Mouse (Mus musculus) embryo, embryonic 11.5 days (tissue): ENCODE data around the gene Olfr785.
"Not testable (repeated sequence)": the region's sequence is repeated elsewhere in the genome, so short reads cannot be mapped to it uniquely, and the experiment has no call there.

Experiments
- DNase-seq: peaks from one replicate; pipeline ENCODE4 v3.0.0-alpha.2; 2012; ENCODE audit warnings: low read depth, low spot score

Gene Olfr785

DNA sequence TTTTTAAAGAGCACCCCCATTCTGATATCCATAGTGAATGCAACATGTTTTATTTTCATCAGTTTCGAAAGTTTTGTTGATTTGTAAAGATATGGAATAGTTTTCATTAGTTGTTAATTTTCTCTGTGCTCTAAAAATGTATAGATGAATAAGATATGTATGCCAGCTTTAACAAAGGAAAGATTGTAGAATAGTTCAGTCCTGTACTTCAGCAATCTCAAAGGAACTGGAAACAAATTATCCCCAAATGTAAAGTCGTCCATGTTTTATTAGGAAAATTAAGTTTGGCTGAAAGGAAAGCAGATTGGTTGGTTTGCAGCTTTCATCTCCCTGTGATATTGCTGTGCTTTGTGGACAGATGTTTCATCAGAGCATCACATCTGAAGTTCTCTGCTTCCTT is at the start of gene Olfr785:
Gene Olfr785, plus strand, starts transcription at position 301 of the 400 bp plus-strand sequence.
- no peak for DNase-seq

DNA sequence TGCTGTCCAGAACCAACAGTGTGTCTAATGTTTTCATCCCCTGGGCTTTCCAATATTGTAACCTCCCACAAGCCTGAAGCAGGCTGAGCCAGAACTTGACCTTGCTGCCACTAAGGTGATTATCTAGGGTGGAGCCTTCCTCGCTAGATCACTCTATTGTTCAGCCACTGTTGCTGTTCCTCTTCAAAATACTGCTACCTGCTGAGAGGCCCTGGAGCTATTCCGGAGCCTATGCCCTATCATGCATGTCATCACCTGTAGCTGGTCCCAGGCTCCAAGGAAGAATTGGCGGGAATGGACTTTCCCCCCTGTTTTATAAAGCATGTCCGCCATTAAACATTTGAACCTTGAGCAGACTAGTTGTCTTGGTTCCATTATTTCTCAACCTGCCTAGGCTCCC is 48.7 kb upstream of the Olfr785 start:
- not testable (repeated sequence) for DNase-seq

DNA sequence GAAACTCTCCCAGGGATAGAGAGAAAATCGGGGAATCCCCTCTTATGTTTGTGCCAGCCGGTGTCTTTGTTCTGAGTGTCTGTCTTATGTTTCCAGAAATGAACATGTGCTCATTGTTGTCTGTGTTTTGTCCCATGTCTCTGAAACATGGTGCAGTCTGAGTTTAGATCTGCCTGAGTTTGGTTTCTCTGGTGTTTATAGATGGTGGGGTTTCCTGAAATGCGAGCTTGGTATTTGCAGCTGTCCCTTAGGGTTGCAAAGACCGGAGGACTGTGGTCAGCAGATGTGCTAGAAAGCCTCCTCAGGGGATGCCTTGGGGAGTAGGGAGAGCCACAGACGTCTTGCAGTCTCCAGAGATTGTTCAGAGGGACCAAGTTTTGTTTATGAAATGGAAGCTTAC is 47.9 kb upstream of the Olfr785 start:
- no peak for DNase-seq

DNA sequence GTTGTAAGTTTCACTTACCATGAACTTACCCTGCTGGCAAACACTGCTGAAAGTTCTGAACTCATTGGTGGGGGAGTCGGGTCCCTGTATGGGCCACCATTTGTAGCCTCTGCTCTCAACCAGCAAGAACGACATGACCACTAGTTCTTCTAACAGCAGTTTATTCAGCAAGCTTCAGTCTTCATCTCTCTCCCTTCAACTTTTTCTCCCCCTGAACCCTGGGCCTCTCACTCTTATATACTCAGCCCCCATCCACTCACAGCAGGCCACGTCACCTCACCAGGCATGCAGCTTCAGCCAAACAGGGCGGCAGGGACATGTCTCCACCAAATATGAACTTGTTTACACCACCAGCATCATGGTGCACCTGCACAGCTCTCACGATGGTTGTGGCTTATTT is 31.2 kb upstream of the Olfr785 start:
- not testable (repeated sequence) for DNase-seq

DNA sequence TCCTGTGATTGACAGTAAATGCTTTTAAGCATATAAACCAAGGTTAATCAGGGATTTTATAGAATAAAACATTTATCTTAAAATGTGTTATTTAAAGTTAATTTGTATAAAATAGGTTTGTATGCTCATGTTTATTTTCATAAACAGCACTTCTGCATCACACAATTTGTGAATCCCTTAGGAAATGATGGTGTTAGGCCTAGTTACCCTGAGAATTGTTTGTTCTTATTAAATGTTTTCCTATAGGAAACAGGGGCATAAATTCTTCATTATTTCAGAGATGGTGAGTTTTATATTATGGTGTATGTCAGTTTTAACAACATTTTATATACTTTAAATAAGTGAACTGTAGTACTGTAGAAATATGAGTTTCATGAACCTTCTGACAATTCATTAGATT is 21.4 kb upstream of the Olfr785 start, which contains the start of gene Olfr784:
Gene Olfr784, plus strand, starts transcription at position 301 of the 400 bp plus-strand sequence.
- DNase-seq = no peak

DNA sequence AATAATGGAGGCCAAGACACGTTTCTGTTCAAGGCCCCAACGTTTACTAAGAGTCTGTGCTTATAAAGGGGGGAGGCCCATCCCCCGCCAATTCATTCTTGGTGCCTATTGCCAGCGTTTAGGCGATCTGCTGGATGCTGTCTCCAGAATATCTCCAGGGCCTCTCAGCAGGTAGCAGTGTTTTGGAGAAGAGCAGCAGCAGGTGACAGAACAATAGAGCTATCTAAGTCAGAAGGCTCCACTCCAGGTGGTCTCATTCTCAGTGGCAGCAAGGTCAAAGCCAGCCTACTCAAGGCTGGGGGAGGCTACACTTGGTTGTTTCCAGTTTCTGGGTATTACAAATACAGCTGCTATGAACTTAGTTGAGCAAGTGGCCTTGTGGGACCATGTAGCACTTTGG is 4.3 kb upstream of the Olfr785 start:
- no peak for DNase-seq

DNA sequence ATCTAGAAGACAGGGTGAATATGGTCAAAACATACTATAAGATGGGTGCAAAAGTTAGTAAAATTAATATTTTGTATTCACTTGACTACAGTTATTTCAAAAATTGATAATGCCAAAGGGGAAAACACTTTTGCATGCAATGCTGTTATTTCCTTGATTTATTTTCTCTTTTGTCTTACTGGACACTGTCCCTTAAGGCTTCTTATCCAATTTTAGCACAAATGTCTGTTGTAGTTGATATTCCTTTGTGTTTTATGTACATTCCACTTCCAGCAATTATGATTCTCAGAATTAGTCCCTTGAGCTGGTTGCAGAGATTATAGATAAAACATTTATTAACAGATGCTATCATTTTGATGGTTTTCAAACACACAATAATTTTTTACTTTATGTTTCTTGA is 21.8 kb downstream of the Olfr785 start, which contains the start of gene Olfr786:
Gene Olfr786, plus strand, starts transcription at position 301 of the 400 bp plus-strand sequence.
- no peak for DNase-seq
